Comparison of ENCODE assay signal across 8 mouse cellular contexts in genomic region chr5:135286185-135286584, GRCm38 (mm10). TPM values are rescaled to one million over a fixed set of nuclear protein-coding genes. Genes with fewer than 3 reads are reported as not detected.
A peak's percentile ranks its signal among the peaks of the same experiment; 100 is the strongest.
DNase-seq lines count a peak whose midpoint lies in the region; ATAC-seq and TF ChIP-seq lines count a peak whose summit lies in the region.

No protein-coding gene starts in this region.

- DNase-seq in liver, result peak; percentile 69
- peak; percentile 86 for DNase-seq in embryonic facial prominence, embryonic 10.5 days (ENCODE audit: low spot score)
- DNase-seq in heart, adult 8-10 months (ENCODE audit: low spot score), result peak; percentile 70
- DNase-seq in limb, embryonic 14.5 days (ENCODE audit: low spot score), result peak; percentile 87
- peak; percentile 86 for DNase-seq in neural tube, embryonic 11.5 days (ENCODE audit: low spot score)

- H3K9me3 ChIP-seq in liver, embryonic 12.5 days (replicated peaks), result no peaks in the 10 kb centered on the region
- H3K9me3 ChIP-seq in embryonic facial prominence, embryonic 10.5 days, result no peaks in the 10 kb centered on the region
- no peaks in the 10 kb centered on the region for H3K9me3 ChIP-seq in kidney, embryonic 14.5 days (ENCODE audit: control insufficient read depth, low read length)
- no peaks in the 10 kb centered on the region for H3K9me3 ChIP-seq in limb, embryonic 14.5 days (ENCODE audit: control insufficient read depth, low read length)
- no peaks in the 10 kb centered on the region for H3K9me3 ChIP-seq in neural tube, embryonic 11.5 days (ENCODE audit: control insufficient read depth, low read length)
- no peaks in the 10 kb centered on the region for H3K9me3 ChIP-seq in stomach, embryonic 14.5 days (ENCODE audit: control insufficient read depth, low read depth, low read length)

- no peak overlapping the region for H3K4me2 ChIP-seq in liver, embryonic 12.5 days
- no peak overlapping the region for H3K4me2 ChIP-seq in kidney, embryonic 14.5 days (replicated peaks; ENCODE audit: low read depth, low read length)
- no peak overlapping the region for H3K4me2 ChIP-seq in limb, embryonic 14.5 days (replicated peaks; ENCODE audit: low read depth, low read length, severe bottlenecking)
- H3K4me2 ChIP-seq in neural tube, embryonic 11.5 days (ENCODE audit: low read depth), result no peak overlapping the region
- no peak overlapping the region for H3K4me2 ChIP-seq in stomach, embryonic 14.5 days (replicated peaks; ENCODE audit: low read depth, low read length)

- no peaks in the 10 kb centered on the region for H3K36me3 ChIP-seq in liver, embryonic 12.5 days
- H3K36me3 ChIP-seq in embryonic facial prominence, embryonic 10.5 days (replicated peaks), result no peaks in the 10 kb centered on the region
- H3K36me3 ChIP-seq in kidney, embryonic 14.5 days (ENCODE audit: control insufficient read depth, insufficient read depth, low read length), result no peaks in the 10 kb centered on the region
- no peaks in the 10 kb centered on the region for H3K36me3 ChIP-seq in limb, embryonic 14.5 days (ENCODE audit: control insufficient read depth, insufficient read depth, low read length)
- H3K36me3 ChIP-seq in neural tube, embryonic 11.5 days (ENCODE audit: control insufficient read depth, insufficient read depth, low read length), result no peaks in the 10 kb centered on the region
- no peaks in the 10 kb centered on the region for H3K36me3 ChIP-seq in stomach, embryonic 14.5 days (ENCODE audit: control insufficient read depth, insufficient read depth, low read length)

- ATAC-seq in liver, embryonic 12.5 days, result no peak
- peak; percentile 75 for ATAC-seq in kidney, embryonic 14.5 days (ENCODE audit: low FRiP score, low TSS enrichment)
- ATAC-seq in limb, embryonic 14.5 days (ENCODE audit: low FRiP score, low read depth), result peak; percentile 68
- ATAC-seq in neural tube, embryonic 11.5 days (ENCODE audit: insufficient read depth, low FRiP score, low TSS enrichment), result peak; percentile 41; the same call in 1 of the 2 replicates
- ATAC-seq in stomach, embryonic 14.5 days (ENCODE audit: insufficient number of reproducible peaks, insufficient read depth, low FRiP score, low read depth), result peak; percentile 46

- TF ChIP-seq POLR2A in limb, embryonic 14.5 days (IDR thresholded peaks at IDR 0.05; ENCODE audit: borderline replicate concordance, extremely low read depth, insufficient read depth, insufficient read length), result no peak

- no peak overlapping the region for H3K27ac ChIP-seq in liver, embryonic 12.5 days
- H3K27ac ChIP-seq in embryonic facial prominence, embryonic 10.5 days (replicated peaks), result no peak overlapping the region
- no peak overlapping the region for H3K27ac ChIP-seq in kidney, embryonic 14.5 days (ENCODE audit: low read depth, low read length)
- no peak overlapping the region for H3K27ac ChIP-seq in limb, embryonic 14.5 days (replicated peaks; ENCODE audit: low read depth, low read length)
- H3K27ac ChIP-seq in neural tube, embryonic 11.5 days (ENCODE audit: low read depth, low read length), result no peak overlapping the region
- H3K27ac ChIP-seq in stomach, embryonic 14.5 days (ENCODE audit: low read length), result no peak overlapping the region

- no peak overlapping the region for H3K9ac ChIP-seq in liver, embryonic 12.5 days
- H3K9ac ChIP-seq in kidney, embryonic 14.5 days (ENCODE audit: low read depth, low read length), result no peak overlapping the region
- H3K9ac ChIP-seq in limb, embryonic 14.5 days (ENCODE audit: low read depth, low read length, severe bottlenecking), result no peak overlapping the region
- H3K9ac ChIP-seq in neural tube, embryonic 11.5 days (ENCODE audit: low read length), result no peak overlapping the region
- H3K9ac ChIP-seq in stomach, embryonic 14.5 days (replicated peaks; ENCODE audit: low read depth, low read length), result no peak overlapping the region

- under 1% methylated on average over 6 of the region's 6 CpGs for WGBS in liver, embryonic 12.5 days (ENCODE audit: insufficient replicate concordance)
- WGBS in embryonic facial prominence, embryonic 10.5 days, result under 1% methylated on average over 6 of the region's 6 CpGs
- under 1% methylated on average over 6 of the region's 6 CpGs for WGBS in kidney, embryonic 14.5 days
- WGBS in limb, embryonic 14.5 days, result 1% methylated on average over 6 of the region's 6 CpGs
- 3% methylated on average over 6 of the region's 6 CpGs for WGBS in neural tube, embryonic 11.5 days
- 0% methylated on average over 6 of the region's 6 CpGs for WGBS in stomach, embryonic 14.5 days

- no peaks in the 10 kb centered on the region for H3K4me1 ChIP-seq in liver, embryonic 12.5 days
- H3K4me1 ChIP-seq in embryonic facial prominence, embryonic 10.5 days, result peaks cover 8% of the 10 kb centered on the region
- no peaks in the 10 kb centered on the region for H3K4me1 ChIP-seq in kidney, embryonic 14.5 days (ENCODE audit: control insufficient read depth, insufficient read depth, low read length)
- H3K4me1 ChIP-seq in limb, embryonic 14.5 days (ENCODE audit: control insufficient read depth, insufficient read depth, low read length), result no peaks in the 10 kb centered on the region
- H3K4me1 ChIP-seq in neural tube, embryonic 11.5 days (ENCODE audit: control insufficient read depth, insufficient read depth, low read length), result no peaks in the 10 kb centered on the region
- H3K4me1 ChIP-seq in stomach, embryonic 14.5 days (ENCODE audit: control insufficient read depth, insufficient read depth, low read length), result no peaks in the 10 kb centered on the region

- no peak overlapping the region for H3K4me3 ChIP-seq in liver, embryonic 12.5 days
- no peak overlapping the region for H3K4me3 ChIP-seq in embryonic facial prominence, embryonic 10.5 days
- no peak overlapping the region for H3K4me3 ChIP-seq in kidney, embryonic 14.5 days (ENCODE audit: low read length)
- no peak overlapping the region for H3K4me3 ChIP-seq in limb, embryonic 14.5 days (replicated peaks; ENCODE audit: low read length)
- H3K4me3 ChIP-seq in neural tube, embryonic 11.5 days (ENCODE audit: low read depth, low read length), result no peak overlapping the region
- no peak overlapping the region for H3K4me3 ChIP-seq in stomach, embryonic 14.5 days (ENCODE audit: low read depth, low read length)

- H3K27me3 ChIP-seq in liver, embryonic 12.5 days (replicated peaks), result peaks cover 13% of the 10 kb centered on the region
- H3K27me3 ChIP-seq in embryonic facial prominence, embryonic 10.5 days (replicated peaks; ENCODE audit: low read depth, poor library complexity, severe bottlenecking), result no peaks in the 10 kb centered on the region; the same call in 1 of the 2 replicates
- no peaks in the 10 kb centered on the region for H3K27me3 ChIP-seq in kidney, embryonic 14.5 days (ENCODE audit: control insufficient read depth, insufficient read depth, low read length)
- no peaks in the 10 kb centered on the region for H3K27me3 ChIP-seq in limb, embryonic 14.5 days (ENCODE audit: control insufficient read depth, insufficient read depth, low read length)
- H3K27me3 ChIP-seq in neural tube, embryonic 11.5 days (ENCODE audit: control insufficient read depth, insufficient read depth, low read length), result no peaks in the 10 kb centered on the region
- no peaks in the 10 kb centered on the region for H3K27me3 ChIP-seq in stomach, embryonic 14.5 days (ENCODE audit: control insufficient read depth, insufficient read depth, low read length)

RNA-seq across cellular contexts. Expression of gene Fzd9, which starts 35.2 kb away (rescaled TPM):
- 0.58 and 0.74 TPM in 2 replicates for polyA plus RNA-seq in liver, embryonic 12.5 days (2016; fragmentation: Nextera tagmentation; extraction: Ambion mirVana)
- 3.3 and 5.1 TPM in 2 replicates for polyA plus RNA-seq in embryonic facial prominence, embryonic 10.5 days (2016; fragmentation: Nextera tagmentation; extraction: Ambion mirVana)
- 1 to 10 TPM; 1.3 to 1.9 (median 1.6) TPM for total RNA-seq in heart, adult 8-10 months (2022)
- polyA plus RNA-seq in kidney, embryonic 14.5 days (2014; fragmentation: Nextera tagmentation; extraction: Ambion mirVana), result 0.54 and 1.1 TPM in 2 replicates
- 31.2 and 50.0 TPM in 2 replicates for polyA plus RNA-seq in limb, embryonic 14.5 days (2012; rRNA removed)
- polyA plus RNA-seq in limb, embryonic 14.5 days (2014; fragmentation: Nextera tagmentation; extraction: Ambion mirVana), result 19.4 and 23.1 TPM in 2 replicates
- polyA plus RNA-seq in neural tube, embryonic 11.5 days (2014; fragmentation: Nextera tagmentation; extraction: Ambion mirVana), result 9.0 and 9.5 TPM in 2 replicates
- polyA plus RNA-seq in stomach, embryonic 14.5 days (2014; fragmentation: Nextera tagmentation; extraction: Ambion mirVana), result 0.17 and 0.25 TPM in 2 replicates
